11 mouse cellular contexts compared by ENCODE assay signal in the genomic region with DNA sequence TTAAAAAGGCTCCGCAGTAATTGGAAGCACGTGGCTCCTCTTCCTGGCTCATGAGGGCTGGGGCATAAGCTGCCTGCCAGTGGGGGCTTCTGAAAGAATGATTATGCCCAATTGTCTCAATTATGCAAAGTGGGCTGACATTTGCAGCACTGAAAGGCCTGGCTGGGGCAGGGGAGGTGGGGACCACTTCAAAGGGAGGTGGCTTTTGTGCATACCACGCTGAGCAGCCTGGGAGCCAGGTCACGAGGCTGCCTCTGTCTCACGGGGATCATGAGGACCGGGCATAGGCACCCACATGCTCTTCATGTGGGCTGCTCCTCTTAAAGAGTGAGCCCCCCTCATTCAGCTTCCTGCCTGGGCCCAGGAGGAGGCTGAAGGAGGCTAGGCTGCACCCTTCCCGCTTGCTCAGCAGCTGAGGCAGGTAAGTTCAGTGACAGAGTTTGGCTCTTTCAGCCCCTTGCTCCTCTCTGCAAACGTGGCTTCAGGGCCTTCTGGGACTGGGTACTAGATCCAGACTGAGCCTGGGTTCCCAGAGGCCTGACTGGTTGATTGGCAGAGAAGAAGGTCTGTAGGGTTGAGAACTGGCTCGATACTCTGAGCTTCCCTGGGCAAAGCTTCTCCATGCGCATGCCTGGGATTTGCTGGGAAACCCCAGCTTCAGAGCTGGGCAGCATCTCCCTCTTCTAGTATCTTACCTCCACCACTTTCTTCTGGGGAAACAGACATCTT. TPM values are rescaled to one million over a fixed set of nuclear protein-coding genes. Genes with fewer than 3 reads are reported as not detected.
DNase-seq lines count a peak whose midpoint lies in the region; ATAC-seq lines count a peak whose summit lies in the region.
"Had no signal": no experiment of that assay in that cellular context is flagged by ENCODE, and none has a peak within 500 bp of the region (broad histone marks: within the 10 kb centered on the region; RNA-seq: fewer than 3 reads in every experiment).

No protein-coding gene starts in this region.

- WGBS in forebrain, embryonic 13.5 days: 30% methylated on average over 10 of the region's 10 CpGs
- 39% methylated on average over 10 of the region's 10 CpGs for WGBS in midbrain, embryonic 14.5 days

- no peaks in the 10 kb centered on the region for H3K9me3 ChIP-seq in forebrain, embryonic 13.5 days (replicated peaks)
- no peaks in the 10 kb centered on the region for H3K9me3 ChIP-seq in midbrain, embryonic 14.5 days (ENCODE audit: control insufficient read depth, low read length)

- no peak overlapping the region for H3K4me3 ChIP-seq in forebrain, embryonic 13.5 days
- H3K4me3 ChIP-seq in midbrain, embryonic 14.5 days (replicated peaks; ENCODE audit: low read depth, low read length): no peak overlapping the region

- H3K9ac ChIP-seq in forebrain, embryonic 13.5 days: peak overlapping the region; percentile 45; the same call in 1 of the 2 replicates
- no peak overlapping the region for H3K9ac ChIP-seq in midbrain, embryonic 14.5 days (replicated peaks; ENCODE audit: low read length)

- H3K27me3 ChIP-seq in forebrain, embryonic 13.5 days: no peaks in the 10 kb centered on the region
- H3K27me3 ChIP-seq in midbrain, embryonic 14.5 days (ENCODE audit: control insufficient read depth, insufficient read depth, low read length): no peaks in the 10 kb centered on the region

- H3K4me1 ChIP-seq in forebrain, embryonic 13.5 days: peaks cover 9% of the 10 kb centered on the region
- 0 out of 2 replicates have a peak, but pooled peaks cover 4% of the 10 kb centered on the region for H3K4me1 ChIP-seq in midbrain, embryonic 14.5 days (ENCODE audit: control insufficient read depth, insufficient read depth, low read length)

- peak; percentile 33 for DNase-seq in layer of hippocampus, adult 9-11 months
- DNase-seq in layer of hippocampus, adult 8-10 months (ENCODE audit: low spot score in 2 of 2): no peak
- peak; percentile 31 for DNase-seq in midbrain, embryonic 14.5 days
- no peak for DNase-seq in cerebellum, adult 8-10 months
- DNase-seq in spleen, adult 18-20 months: no peak
- no peak for DNase-seq in gastrocnemius, postnatal 4 days (ENCODE audit: low spot score in 2 of 2)
- DNase-seq in lung, postnatal 4 days: no peak
- DNase-seq: lung, adult 18-20 months had no signal

- no peak overlapping the region; the same call in 1 of the 2 replicates for H3K4me2 ChIP-seq in forebrain, embryonic 13.5 days
- no peak overlapping the region for H3K4me2 ChIP-seq in midbrain, embryonic 14.5 days (ENCODE audit: low read length)

- no peaks in the 10 kb centered on the region for H3K36me3 ChIP-seq in forebrain, embryonic 13.5 days (ENCODE audit: poor library complexity, severe bottlenecking)
- H3K36me3 ChIP-seq in midbrain, embryonic 14.5 days (ENCODE audit: control insufficient read depth, insufficient read depth, low read length): no peaks in the 10 kb centered on the region

- ATAC-seq in forebrain, embryonic 13.5 days: peak; percentile 84
- peak; percentile 63; the same call in 1 of the 2 replicates for ATAC-seq in midbrain, embryonic 14.5 days (ENCODE audit: low FRiP score, low TSS enrichment)

- H3K27ac ChIP-seq in forebrain, embryonic 13.5 days: no peak overlapping the region
- peak overlapping the region; percentile 26; the same call in 1 of the 2 replicates for H3K27ac ChIP-seq in midbrain, embryonic 14.5 days (replicated peaks; ENCODE audit: low read depth, low read length)

RNA-seq across cellular contexts. Expression of gene Trpm1, which starts 31.7 kb away (rescaled TPM):
- 1 to 10 TPM in 2 of 4 experiments, not detected in 2; 2.8 to 3.2 TPM for total RNA-seq in layer of hippocampus, adult 8-10 months (2022)
- 0.13 and 0.47 TPM in 2 replicates for polyA plus RNA-seq in forebrain, embryonic 13.5 days (2015; fragmentation: Nextera tagmentation; extraction: Ambion mirVana)
- 0.93 TPM in 1 of 2 replicates, not detected in the other for polyA plus RNA-seq in midbrain, embryonic 14.5 days (2014; fragmentation: Nextera tagmentation; extraction: Ambion mirVana)
- 1 to 10 TPM in 1 of 2 experiments, under 1 TPM in 1; 0.44 to 1.4 TPM for total RNA-seq in gastrocnemius, postnatal 4 days (2021)
- total RNA-seq: granulocyte monocyte progenitor cell, adult 5-6 weeks had no signal
- polyA plus RNA-seq: intestine, embryonic 14.5 days had no signal

Comparison
In these comparisons a context has a peak if more than half of its experiments do, and no peak if none do; other contexts are left out.
1. DNase-seq: peak in layer of hippocampus, adult 9-11 months (single experiment) and midbrain, embryonic 14.5 days (single experiment); none in layer of hippocampus, adult 8-10 months (0 of 2), cerebellum, adult 8-10 months (single experiment), spleen, adult 18-20 months (0 of 2), gastrocnemius, postnatal 4 days (0 of 2) and lung, postnatal 4 days (0 of 2).